ENCODE assay signal across 13 mouse cellular contexts in the genomic region with DNA sequence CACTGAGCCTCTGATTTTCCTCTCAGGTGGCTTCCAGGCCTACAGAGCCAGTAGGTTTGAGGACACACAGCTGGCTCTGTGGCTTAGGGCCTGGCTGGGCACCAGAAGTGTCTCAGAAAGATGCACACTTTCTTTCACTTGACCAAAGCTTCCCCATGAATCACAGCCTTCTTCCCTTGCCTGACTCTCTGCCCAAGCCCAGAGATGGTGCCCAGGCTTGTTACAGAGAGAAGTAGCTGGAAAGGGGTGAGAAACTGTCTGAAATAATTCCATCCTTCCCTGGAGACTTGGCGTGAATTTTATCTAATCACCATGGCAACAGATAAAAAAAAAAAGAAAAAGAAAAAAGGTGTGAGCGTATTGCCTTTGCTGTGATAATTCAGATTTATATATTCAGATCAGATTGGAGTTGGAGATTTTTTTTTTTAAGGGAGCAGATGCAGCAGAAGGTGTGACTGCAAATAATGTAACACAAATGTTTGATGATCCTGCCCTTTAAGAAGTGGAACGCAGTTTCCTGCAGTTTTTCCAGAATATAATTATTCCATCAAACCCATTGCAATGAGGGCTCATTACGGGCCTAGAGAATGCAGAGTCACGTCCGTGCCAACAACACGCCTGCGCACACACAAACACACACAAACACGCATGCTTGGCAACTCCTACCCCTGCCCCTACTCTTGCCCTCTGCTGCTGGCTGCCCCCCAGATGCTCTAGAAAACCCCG. TPM values are rescaled to one million over a fixed set of nuclear protein-coding genes. Genes with fewer than 3 reads are reported as not detected.
A peak's percentile ranks its signal among the peaks of the same experiment; 100 is the strongest.
DNase-seq lines count a peak whose midpoint lies in the region; ATAC-seq lines count a peak whose summit lies in the region.
"Had no signal": no experiment of that assay in that cellular context is flagged by ENCODE, and none has a peak within 500 bp of the region (broad histone marks: within the 10 kb centered on the region; RNA-seq: fewer than 3 reads in every experiment).

No protein-coding gene starts in this region.

- H3K36me3 ChIP-seq in forebrain, embryonic 13.5 days (ENCODE audit: poor library complexity, severe bottlenecking), result no peaks in the 10 kb centered on the region
- no peaks in the 10 kb centered on the region for H3K36me3 ChIP-seq in midbrain, embryonic 15.5 days (replicated peaks)
- H3K36me3 ChIP-seq: liver, embryonic 15.5 days had no signal

- no peaks in the 10 kb centered on the region for H3K27me3 ChIP-seq in forebrain, embryonic 13.5 days
- no peaks in the 10 kb centered on the region for H3K27me3 ChIP-seq in midbrain, embryonic 15.5 days (replicated peaks)
- H3K27me3 ChIP-seq: liver, embryonic 15.5 days had no signal

- peak overlapping the region; percentile 34 for H3K9ac ChIP-seq in forebrain, embryonic 13.5 days
- no peak overlapping the region for H3K9ac ChIP-seq in midbrain, embryonic 15.5 days
- H3K9ac ChIP-seq: liver, embryonic 15.5 days had no signal

- peak overlapping the region; percentile 91 for H3K27ac ChIP-seq in forebrain, embryonic 13.5 days
- H3K27ac ChIP-seq in midbrain, embryonic 15.5 days, result peak overlapping the region; percentile 78
- H3K27ac ChIP-seq: liver, embryonic 15.5 days had no signal

- 49% methylated on average over 10 of the region's 10 CpGs for WGBS in forebrain, embryonic 13.5 days
- WGBS in midbrain, embryonic 15.5 days, result 59% methylated on average over 10 of the region's 10 CpGs

- ATAC-seq in forebrain, embryonic 13.5 days, result peak; percentile 46
- ATAC-seq in midbrain, embryonic 15.5 days (replicated peaks), result no peak

- H3K4me2 ChIP-seq in forebrain, embryonic 13.5 days, result peak overlapping the region; percentile 26
- no peak overlapping the region for H3K4me2 ChIP-seq in midbrain, embryonic 15.5 days
- H3K4me2 ChIP-seq: liver, embryonic 15.5 days had no signal

- peak; percentile 74 for DNase-seq in brain, embryonic 18.5 days (ENCODE audit: low read depth, low spot score)
- DNase-seq in kidney, postnatal 25 days, result peak; percentile 33 to 61
- DNase-seq in adrenal gland, postnatal 36 days, result no peak
- DNase-seq in urinary bladder, postnatal 25 days (ENCODE audit: low spot score), result no peak
- DNase-seq in thymus, postnatal 14 days, result no peak
- no peak for DNase-seq in cerebellum, postnatal 4 days (ENCODE audit: low spot score in 2 of 2)
- DNase-seq: adrenal gland, postnatal 10 days; gastrocnemius, postnatal 10 days; spleen, adult 18-20 months had no signal

- no peaks in the 10 kb centered on the region for H3K9me3 ChIP-seq in forebrain, embryonic 13.5 days (replicated peaks)
- no peaks in the 10 kb centered on the region for H3K9me3 ChIP-seq in midbrain, embryonic 15.5 days
- H3K9me3 ChIP-seq: liver, embryonic 15.5 days had no signal

- H3K4me3 ChIP-seq in forebrain, embryonic 13.5 days, result no peak overlapping the region
- H3K4me3 ChIP-seq in midbrain, embryonic 15.5 days, result no peak overlapping the region
- H3K4me3 ChIP-seq: liver, embryonic 15.5 days had no signal

- H3K4me1 ChIP-seq in forebrain, embryonic 13.5 days, result peaks cover 48% of the 10 kb centered on the region
- peaks cover 31% of the 10 kb centered on the region for H3K4me1 ChIP-seq in midbrain, embryonic 15.5 days
- H3K4me1 ChIP-seq: liver, embryonic 15.5 days had no signal

RNA-seq across cellular contexts. Expression of a gene that starts 44.5 kb away (rescaled TPM):
- polyA plus RNA-seq in forebrain, embryonic 13.5 days (2015; fragmentation: Nextera tagmentation; extraction: Ambion mirVana), result 9.6 and 13.6 TPM in 2 replicates
- polyA plus RNA-seq in midbrain, embryonic 15.5 days (2015; fragmentation: Nextera tagmentation; extraction: Ambion mirVana), result 18.4 and 19.6 TPM in 2 replicates
- total RNA-seq in adrenal gland, postnatal 36 days (2021), result 1 to 10 TPM in 1 of 2 experiments, under 1 TPM in 1; 0.50 to 1.4 TPM
- total RNA-seq: common myeloid progenitor, adult 5-6 weeks had no signal

Comparison
In these comparisons a context has a peak if more than half of its experiments do, and no peak if none do; other contexts are left out.
1. DNase-seq: peak in brain, embryonic 18.5 days (single experiment) and kidney, postnatal 25 days (2 of 2); none in adrenal gland, postnatal 36 days (0 of 2), urinary bladder, postnatal 25 days (single experiment), thymus, postnatal 14 days (single experiment) and cerebellum, postnatal 4 days (0 of 2).